Mouse (Mus musculus) cerebellum, postnatal 4 days (tissue): ENCODE results near the gene Piwil4.
"Not testable (repeated sequence)": the region's sequence is repeated elsewhere in the genome, so short reads cannot be mapped to it uniquely, and the experiment has no call there.

Experiments used
- DNase-seq, 2 experiments: peaks; one replicate each; pipeline ENCODE4 v3.0.0; 2022; ENCODE audit warnings: low spot score in 2 of 2, mixed read lengths in 1 of 2

The Piwil4 gene

GRCm38 (mm10) chr9:14671965-14672364 is 68.6 kb downstream of the Piwil4 start:
- not testable (repeated sequence) for DNase-seq

GRCm38 (mm10) chr9:14668382-14668781 is 72.2 kb downstream of the Piwil4 start:
- no peak for DNase-seq

- no peak for DNase-seq
Observed at GRCm38 (mm10) chr9:14666071-14666470, 74.5 kb downstream of the Piwil4 start.

GRCm38 (mm10) chr9:14663591-14663990 is 76.9 kb downstream of the Piwil4 start:
- no peak for DNase-seq

GRCm38 (mm10) chr9:14662876-14663275 is 77.7 kb downstream of the Piwil4 start:
- no peak for DNase-seq

GRCm38 (mm10) chr9:14662138-14662537 is 78.4 kb downstream of the Piwil4 start:
- no peak for DNase-seq

GRCm38 (mm10) chr9:14657926-14658325 is 82.6 kb downstream of the Piwil4 start:
- no peak for DNase-seq

- DNase-seq, result no peak
Observed at GRCm38 (mm10) chr9:14654010-14654409, 86.5 kb downstream of the Piwil4 start.

GRCm38 (mm10) chr9:14652761-14653160 is 87.8 kb downstream of the Piwil4 start:
- no peak for DNase-seq

GRCm38 (mm10) chr9:14647849-14648248 is 92.7 kb downstream of the Piwil4 start:
- no peak for DNase-seq

- no peak for DNase-seq
Observed at GRCm38 (mm10) chr9:14646641-14647040, 93.9 kb downstream of the Piwil4 start.
